Mouse (Mus musculus) right cerebral cortex, postnatal 25 days (tissue): ENCODE results near the gene Slc12a5.

Source experiments
- DNase-seq: peaks from one replicate; pipeline ENCODE4 v3.0.0; 2022

Slc12a5 gene

GRCm38 (mm10) chr2:164960716-164961441 lies at the start of gene Slc12a5:
Gene Slc12a5, plus strand, starts transcription at chr2:164960802.
- DNase-seq, result peak; percentile 76

GRCm38 (mm10) chr2:164911086-164912048 lies 49.2 kb upstream of the Slc12a5 start, which contains the start of gene Zfp335:
Gene Zfp335, minus strand, starts transcription at chr2:164911757.
- peak; percentile 93 for DNase-seq

GRCm38 (mm10) chr2:164912151-164912550 lies 48.5 kb upstream of the Slc12a5 start:
- DNase-seq, result peak; percentile 68

- DNase-seq, result no peak
Measured at GRCm38 (mm10) chr2:164912749-164913427, 47.7 kb upstream of the Slc12a5 start.

- DNase-seq, result no peak
Measured at GRCm38 (mm10) chr2:164913428-164913786, 47.2 kb upstream of the Slc12a5 start.

- no peak for DNase-seq
Measured at GRCm38 (mm10) chr2:164916820-164917219, 43.8 kb upstream of the Slc12a5 start.

GRCm38 (mm10) chr2:164917371-164917770 lies 43.2 kb upstream of the Slc12a5 start:
- no peak for DNase-seq

- DNase-seq, result no peak
Measured at GRCm38 (mm10) chr2:164918325-164918724, 42.3 kb upstream of the Slc12a5 start.

GRCm38 (mm10) chr2:164921984-164922383 lies 38.6 kb upstream of the Slc12a5 start:
- DNase-seq, result no peak

- no peak for DNase-seq
Measured at GRCm38 (mm10) chr2:164923291-164923690, 37.3 kb upstream of the Slc12a5 start.

- peak; percentile 84 for DNase-seq
Measured at GRCm38 (mm10) chr2:164924100-164924857, 36.3 kb upstream of the Slc12a5 start.

GRCm38 (mm10) chr2:164930706-164931581 lies 29.7 kb upstream of the Slc12a5 start:
- no peak for DNase-seq

- no peak for DNase-seq
Measured at GRCm38 (mm10) chr2:164933534-164933933, 27.1 kb upstream of the Slc12a5 start.

GRCm38 (mm10) chr2:164935991-164936390 lies 24.6 kb upstream of the Slc12a5 start:
- no peak for DNase-seq

- peak; percentile 67 for DNase-seq
Measured at GRCm38 (mm10) chr2:164938146-164939091, 22.2 kb upstream of the Slc12a5 start.

- DNase-seq, result no peak
Measured at GRCm38 (mm10) chr2:164939106-164939505, 21.5 kb upstream of the Slc12a5 start.

GRCm38 (mm10) chr2:164940140-164940830 lies 20.3 kb upstream of the Slc12a5 start, which contains the start of gene Mmp9:
Gene Mmp9, plus strand, starts transcription at chr2:164940780.
- no peak for DNase-seq

- no peak for DNase-seq
Measured at GRCm38 (mm10) chr2:164942692-164943290, 17.8 kb upstream of the Slc12a5 start.

GRCm38 (mm10) chr2:164947506-164947905 lies 13.1 kb upstream of the Slc12a5 start:
- DNase-seq, result no peak
